Mouse (Mus musculus) lung, embryonic 14.5 days (tissue): ENCODE measurements around the gene Prcd. TPM values are rescaled to one million over a fixed set of nuclear protein-coding genes. Genes with fewer than 3 reads are reported as not detected.
A peak's percentile ranks its signal among the peaks of the same experiment; 100 is the strongest.
"Not testable (repeated sequence)": the region's sequence is repeated elsewhere in the genome, so short reads cannot be mapped to it uniquely, and the experiment has no call there.

ENCODE experiments used
- ATAC-seq: fragments of 200-750 bp; cut with Nextera tagmentation; 2 replicates; pipeline ENCODE4 v1.8.0; 2017; ENCODE audit warnings: mild to moderate bottlenecking, moderate TSS enrichment, moderate library complexity; ENCODE audit not compliant: insufficient read depth
- DNase-seq: peaks from one replicate; pipeline ENCODE4 v3.0.0-alpha.2; 2015
- H3K27ac ChIP-seq: fragments of 300-500 bp; sonication (generic); 2 replicates; pipeline ENCODE4 v1.5.1; 2014; ENCODE audit warnings: low read depth, mild to moderate bottlenecking, moderate library complexity
- H3K27me3 ChIP-seq: fragments of 300-500 bp; sonication (generic); 2 replicates; pipeline ENCODE4 v1.6.1; 2014; ENCODE audit warnings: low read length, control low read depth; ENCODE audit not compliant: insufficient read depth
- H3K36me3 ChIP-seq: fragments of 300-500 bp; sonication (generic); 2 replicates; pipeline ENCODE4 v1.6.1; 2014; ENCODE audit warnings: control low read depth; ENCODE audit not compliant: insufficient read depth
- H3K4me1 ChIP-seq: fragments of 300-500 bp; sonication (generic); 2 replicates; pipeline ENCODE4 v1.6.1; 2014; ENCODE audit warnings: antibody characterized with exemption, control low read depth; ENCODE audit not compliant: insufficient read depth
- H3K4me2 ChIP-seq: fragments of 300-500 bp; sonication (generic); 2 replicates; pipeline ENCODE4 v1.6.1; 2014; ENCODE audit warnings: mild to moderate bottlenecking
- H3K4me3 ChIP-seq: fragments of 300-500 bp; sonication (generic); 2 replicates; pipeline ENCODE4 v1.5.1; 2014; ENCODE audit warnings: low read depth, low read length
- H3K9ac ChIP-seq: fragments of 300-500 bp; sonication (generic); 2 replicates; pipeline ENCODE4 v1.6.1; 2014
- H3K9me3 ChIP-seq: fragments of 300-500 bp; sonication (generic); 2 replicates; pipeline ENCODE4 v1.6.1; 2016; ENCODE audit warnings: low read depth, low read length, control low read depth
- CTCF ChIP-seq: IDR thresholded peaks from 2 replicates; pipeline ENCODE4 v1.5.1; 2016; ENCODE audit warnings: antibody characterized with exemption, low read depth
- WGBS: fragments of 180-500 bp; shearing (Covaris S2); extraction: QIAGEN DNeasy Blood & Tissue Kit; methylation state at CpG from one replicate; pipeline ENCODE4 v1.1.7; 2014; 5-methylcytosine and 5-hydroxymethylcytosine counted together
- polyA plus RNA-seq: library from polyadenylated mRNA; unstranded; fragments of >200 nt; fragmentation: Nextera tagmentation; extraction: Ambion mirVana; gene quantifications from 2 replicates; pipeline ENCODE4 v1.2.1, GENCODE M21; 2014

Gene Prcd
- polyA plus RNA-seq, 1 experiment from 2014 or later, result 1.6 TPM

- WGBS, result 70% methylated on average over 8 of the region's 8 CpGs
- peak; percentile 33 for TF ChIP-seq CTCF
- not testable (repeated sequence) for H3K27ac ChIP-seq, H3K9ac ChIP-seq, H3K4me1 ChIP-seq, H3K9me3 ChIP-seq, H3K4me2 ChIP-seq, ATAC-seq, H3K27me3 ChIP-seq, DNase-seq, H3K4me3 ChIP-seq, H3K36me3 ChIP-seq
Measured at GRCm38 (mm10) chr11:116636607-116637006, 16.7 kb upstream of the Prcd start.

- Histone ChIP-seq H3K27me3 (no peaks in the 10 kb centered on the region), H3K4me3 (no peak overlapping the region), H3K9ac (no peak overlapping the region), H3K4me2 (no peak overlapping the region), H3K4me1 (peaks cover 9% of the 10 kb centered on the region; the same call in 1 of the 2 replicates), H3K9me3 (no peaks in the 10 kb centered on the region), H3K36me3 (no peaks in the 10 kb centered on the region), H3K27ac (no peak overlapping the region)
- ATAC-seq, result no peak
- 49% methylated on average over 5 of the region's 5 CpGs for WGBS
- peak; percentile 50 for TF ChIP-seq CTCF
- DNase-seq, result peak; percentile 63
Measured at GRCm38 (mm10) chr11:116641168-116641567, 12.2 kb upstream of the Prcd start.

GRCm38 (mm10) chr11:116641731-116642130 lies 11.6 kb upstream of the Prcd start:
- Histone ChIP-seq H3K9me3 (no peaks in the 10 kb centered on the region), H3K4me2 (no peak overlapping the region), H3K4me1 (peaks cover 11% of the 10 kb centered on the region; the same call in 1 of the 2 replicates), H3K27ac (no peak overlapping the region), H3K36me3 (no peaks in the 10 kb centered on the region), H3K9ac (no peak overlapping the region), H3K27me3 (no peaks in the 10 kb centered on the region), H3K4me3 (no peak overlapping the region)
- no peak for TF ChIP-seq CTCF
- ATAC-seq (no peak), DNase-seq (no peak)
- WGBS, result 60% methylated on average over 3 of the region's 3 CpGs

- Histone ChIP-seq H3K36me3 (no peaks in the 10 kb centered on the region), H3K27ac (no peak overlapping the region), H3K9me3 (no peaks in the 10 kb centered on the region), H3K4me1 (peaks cover 15% of the 10 kb centered on the region; the same call in 1 of the 2 replicates), H3K4me2 (peak overlapping the region; percentile 48), H3K4me3 (no peak overlapping the region), H3K27me3 (no peaks in the 10 kb centered on the region), H3K9ac (no peak overlapping the region)
- DNase-seq (peak; percentile 94), ATAC-seq (peak; percentile 42)
- WGBS, result 30% methylated on average over 14 of the region's 14 CpGs
- TF ChIP-seq CTCF, result peak; percentile 97
Measured at GRCm38 (mm10) chr11:116642681-116643578, 10.4 kb upstream of the Prcd start.

- WGBS, result 10% methylated on average over 19 of the region's 19 CpGs
- Histone ChIP-seq H3K4me2 (peak overlapping the region; percentile 48), H3K4me1 (peaks cover 23% of the 10 kb centered on the region; the same call in 1 of the 2 replicates), H3K4me3 (no peak overlapping the region), H3K27ac (0 out of 2 replicates have a peak overlapping the region, but pooled peaks have one; percentile 2), H3K36me3 (no peaks in the 10 kb centered on the region), H3K9ac (0 out of 2 replicates have a peak overlapping the region, but pooled peaks have one; percentile 3), H3K9me3 (no peaks in the 10 kb centered on the region), H3K27me3 (no peaks in the 10 kb centered on the region)
- DNase-seq, result peak; percentile 31
- ATAC-seq, result no peak
- TF ChIP-seq CTCF, result no peak
Measured at GRCm38 (mm10) chr11:116643579-116644224, 9.6 kb upstream of the Prcd start.

- H3K4me1 ChIP-seq, result peaks cover 23% of the 10 kb centered on the region; the same call in 1 of the 2 replicates
- no peaks in the 10 kb centered on the region for H3K27me3 ChIP-seq
- H3K4me3 ChIP-seq, result no peak overlapping the region
- H3K9me3 ChIP-seq, result no peaks in the 10 kb centered on the region
- TF ChIP-seq CTCF, result no peak
- H3K27ac ChIP-seq, result 0 out of 2 replicates have a peak overlapping the region, but pooled peaks have one; percentile 2
- peak overlapping the region; percentile 48; the same call in 1 of the 2 replicates for H3K4me2 ChIP-seq
- H3K9ac ChIP-seq, result no peak overlapping the region
- ATAC-seq, result no peak
- no peaks in the 10 kb centered on the region for H3K36me3 ChIP-seq
- 39% methylated on average over 21 of the region's 21 CpGs for WGBS
- DNase-seq, result peak; percentile 36
Measured at GRCm38 (mm10) chr11:116644225-116645112, 8.9 kb upstream of the Prcd start.
